Mouse (Mus musculus): ENCODE results near the gene Wipf3.

The Wipf3 gene

DNA sequence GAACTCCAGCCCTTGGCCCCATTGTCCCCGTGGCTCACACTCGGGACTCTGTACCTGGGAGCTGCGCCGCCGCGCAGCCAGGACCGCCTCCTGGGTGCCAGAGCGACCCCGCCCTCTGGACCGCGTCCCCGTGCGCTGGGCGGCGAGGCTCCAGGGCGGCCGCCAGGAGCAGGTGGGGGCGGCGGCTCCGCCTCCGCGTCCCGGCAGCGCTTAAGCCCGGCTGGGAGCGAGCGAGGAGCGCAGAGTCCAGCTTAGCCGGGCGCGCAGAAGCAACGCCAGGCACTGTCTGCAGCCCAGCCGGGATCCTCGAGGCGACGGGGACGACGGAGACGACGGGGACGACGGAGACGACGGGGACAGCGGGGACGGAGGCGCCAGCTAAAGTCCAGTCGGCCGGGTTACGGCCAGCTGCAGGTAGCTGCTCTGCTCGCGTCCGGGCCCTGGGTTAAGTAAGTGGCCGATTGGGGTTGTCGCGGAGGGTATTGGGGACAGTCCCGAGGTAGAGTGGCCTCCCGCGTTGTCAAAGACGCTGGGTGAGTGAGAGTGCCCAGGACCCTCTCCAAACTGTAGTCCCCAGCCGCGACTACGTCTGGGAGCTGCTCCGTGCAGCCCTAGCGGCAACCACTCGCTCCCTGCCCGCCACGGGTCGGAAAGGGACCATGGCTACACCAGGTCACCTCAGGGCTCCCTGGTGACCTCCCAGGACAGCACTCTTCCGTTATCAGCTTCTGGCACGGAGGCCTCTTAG lies at the start of gene Wipf3:
TSS of gene Wipf3 (plus strand) at position 157 of the 748 bp plus-strand sequence.
- peak; percentile 75 for DNase-seq

DNA sequence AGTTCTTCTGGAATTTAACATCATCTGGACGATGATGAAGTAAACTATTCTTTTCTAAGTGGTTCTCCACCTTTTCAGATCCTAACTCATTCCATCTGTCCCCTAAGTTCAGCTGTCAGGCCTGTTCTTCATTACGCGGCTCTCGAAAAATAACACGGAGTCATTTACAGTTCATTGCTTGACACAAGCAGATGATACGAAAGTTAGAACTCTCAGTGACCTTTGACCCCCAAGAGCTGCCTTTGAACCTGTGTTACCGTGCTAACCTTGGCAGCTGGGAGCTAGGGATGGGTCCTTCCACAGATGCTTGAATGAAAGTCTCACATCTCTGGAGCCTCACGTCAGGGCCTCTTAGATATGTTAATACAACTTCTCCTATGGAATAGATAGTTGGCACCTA lies 46.8 kb upstream of the Wipf3 start:
- DNase-seq, result no peak

DNA sequence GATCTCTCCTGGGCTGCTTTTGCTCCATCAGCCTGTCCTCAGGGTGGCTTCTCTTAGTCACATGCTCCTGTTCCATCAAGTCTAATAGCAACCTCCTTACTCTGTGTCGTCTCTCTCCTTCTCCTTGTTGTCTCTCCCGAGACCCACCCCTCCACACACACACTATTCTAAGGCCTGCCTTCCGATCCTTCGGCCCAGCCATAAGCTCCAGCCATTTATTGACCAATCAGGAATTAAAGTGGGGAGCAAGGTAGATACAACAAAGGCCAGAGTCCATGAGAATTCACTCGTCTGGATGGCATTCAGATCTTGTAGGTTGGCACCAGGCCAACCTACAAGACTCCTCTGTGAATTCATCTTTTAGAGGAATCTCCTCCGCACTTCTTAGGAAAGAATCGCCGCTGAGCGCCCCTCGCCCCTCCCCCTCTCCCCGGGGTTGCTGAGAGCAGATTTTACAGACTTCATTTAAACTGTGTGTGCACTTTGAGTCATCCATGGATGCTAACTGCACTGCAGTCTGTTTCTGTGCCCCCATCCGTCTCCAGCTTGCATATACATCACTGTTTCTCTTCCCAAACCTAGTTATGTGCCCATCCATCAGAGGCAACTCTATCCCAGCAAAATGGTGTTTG lies 45.4 kb upstream of the Wipf3 start:
- DNase-seq, result no peak

DNA sequence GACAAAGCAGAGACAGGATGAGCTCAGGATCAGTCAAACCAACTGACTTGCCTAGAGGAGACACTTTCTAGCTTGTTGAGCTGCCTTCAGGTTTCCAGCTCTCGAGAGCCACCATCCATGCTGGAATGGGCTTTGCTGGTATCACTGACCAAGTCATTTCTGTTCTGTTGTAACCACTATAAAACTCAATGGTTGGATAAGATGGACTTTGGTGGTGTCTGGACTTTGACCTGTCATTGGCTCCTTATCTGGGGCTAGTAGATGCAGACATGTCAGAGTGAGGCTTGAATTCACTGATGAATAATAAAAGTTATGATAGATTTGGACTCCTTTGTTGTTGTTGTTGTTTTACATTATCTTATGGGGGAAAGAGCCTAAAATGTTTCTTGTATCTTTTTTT lies 44.6 kb upstream of the Wipf3 start:
- DNase-seq, result no peak

DNA sequence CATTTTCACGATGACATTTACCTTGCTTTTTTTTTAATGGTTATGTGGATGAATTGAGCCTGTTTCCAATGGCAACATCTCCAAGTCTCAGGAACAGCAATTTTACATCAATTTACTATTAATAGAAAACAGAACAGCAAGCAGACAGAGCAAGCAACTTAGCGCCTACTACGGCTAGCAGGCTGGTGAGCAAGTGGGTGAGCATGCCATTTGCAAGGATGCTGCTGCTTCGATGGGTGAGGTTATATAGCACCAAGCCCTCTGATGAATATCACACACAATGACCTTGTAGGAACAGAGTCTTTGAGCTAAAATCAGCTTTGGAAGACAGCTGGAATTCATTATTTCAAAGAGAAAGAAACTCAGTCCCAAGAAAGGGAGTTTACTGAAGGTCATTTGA lies 43.0 kb upstream of the Wipf3 start:
- DNase-seq, result no peak

DNA sequence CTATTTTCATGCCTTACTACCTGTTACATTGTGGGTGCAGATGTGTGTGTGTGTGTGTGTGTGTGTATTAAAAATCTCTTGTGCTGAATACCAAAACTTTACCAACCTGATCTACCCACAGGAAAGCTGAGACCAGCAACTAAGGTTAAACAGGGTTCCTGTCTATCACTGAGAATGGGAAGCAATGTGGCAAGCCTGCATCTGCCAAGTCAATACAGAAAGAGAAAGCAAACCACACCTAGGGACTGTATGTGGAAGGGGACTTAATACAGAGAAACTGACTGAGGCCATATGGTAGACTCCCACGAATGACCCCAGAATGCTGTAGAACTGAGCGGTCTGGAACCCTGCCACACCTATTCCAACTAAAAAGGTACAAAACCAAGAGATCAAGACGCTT lies 42.4 kb upstream of the Wipf3 start:
- DNase-seq, result no peak

DNA sequence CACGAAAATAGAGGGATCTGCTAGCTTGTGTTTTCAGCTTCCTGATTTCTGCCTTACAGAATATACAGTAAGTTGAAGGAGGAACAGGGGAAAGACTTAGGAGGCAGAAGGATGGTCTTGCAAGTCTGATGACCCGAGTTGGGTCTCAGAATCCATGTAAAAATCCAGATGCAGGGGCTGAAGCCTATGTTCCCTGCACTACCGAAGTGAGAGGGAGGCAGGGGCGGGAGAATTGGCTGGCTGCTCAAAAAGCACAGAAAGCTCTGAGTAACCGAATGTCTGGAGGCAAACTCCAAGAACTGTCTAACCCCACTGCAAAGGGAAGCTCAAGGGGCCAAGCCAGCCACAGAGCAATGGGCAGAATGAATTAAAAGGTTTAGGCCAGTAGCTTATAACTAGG lies 41.7 kb upstream of the Wipf3 start:
- no peak for DNase-seq

DNA sequence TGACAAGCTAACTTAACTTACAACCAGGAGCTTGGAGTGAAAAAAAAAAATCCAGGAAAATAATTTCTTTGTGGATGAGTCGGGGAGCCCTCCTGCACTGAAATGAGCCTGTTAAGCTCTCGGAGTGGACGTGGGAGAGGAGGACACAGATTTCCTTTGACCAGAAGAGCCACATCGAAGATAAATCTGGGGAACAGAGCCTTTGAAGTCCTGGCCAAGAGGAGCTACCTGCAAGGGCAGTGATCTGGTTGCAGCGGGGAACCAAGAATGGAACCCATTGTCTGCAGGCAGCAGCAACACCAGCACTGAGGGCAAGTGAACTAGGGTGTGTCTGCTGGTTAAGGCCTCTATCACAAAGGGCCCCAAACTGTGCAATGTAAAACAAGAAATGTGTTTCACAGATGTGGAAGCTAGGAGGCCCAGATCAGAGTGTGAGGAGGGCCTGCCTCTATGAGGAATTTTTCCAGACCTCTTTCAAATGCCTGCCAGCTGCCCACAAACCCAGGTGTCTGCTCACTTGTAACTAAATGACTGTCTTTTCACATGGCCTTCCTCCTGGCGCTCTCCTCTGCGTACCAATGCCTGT lies 40.6 kb upstream of the Wipf3 start:
- DNase-seq, result no peak

DNA sequence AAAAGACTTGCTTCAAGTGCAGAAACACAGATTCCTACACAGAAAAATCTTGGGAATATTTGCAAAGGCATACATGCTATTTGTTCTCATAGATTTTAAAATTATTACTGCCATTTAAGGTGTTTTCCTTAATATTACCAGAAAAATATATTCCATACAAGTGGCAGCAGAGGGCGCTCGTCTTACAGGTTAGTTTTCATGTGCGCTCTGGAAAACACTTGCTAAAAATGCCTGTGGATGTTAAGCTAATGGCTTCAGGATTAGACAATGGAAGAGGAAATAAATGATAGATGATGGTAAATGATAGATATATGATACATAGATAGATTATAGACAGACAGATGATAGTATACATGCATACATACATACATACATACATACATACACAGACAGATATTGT lies 37.6 kb upstream of the Wipf3 start:
- DNase-seq, result peak; percentile 76

DNA sequence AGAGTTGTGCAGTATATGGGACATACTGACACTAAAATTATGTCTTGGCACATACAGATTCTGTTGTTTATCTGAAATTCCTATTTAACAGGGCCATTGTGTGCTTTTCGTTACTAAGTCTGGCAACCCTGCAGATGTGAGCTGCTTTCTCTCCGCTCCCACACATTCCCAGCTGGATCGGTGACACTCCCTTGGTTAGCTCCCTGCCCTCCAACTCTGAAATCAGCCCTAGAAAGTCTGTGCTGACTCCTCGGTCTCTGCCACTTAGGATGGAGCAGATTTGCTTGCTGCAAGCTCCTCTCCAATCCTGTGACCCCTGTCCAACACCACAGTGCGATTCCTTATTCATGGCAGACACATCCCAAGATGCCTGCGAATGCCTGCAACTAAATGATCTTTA lies 35.5 kb upstream of the Wipf3 start:
- DNase-seq, result no peak

DNA sequence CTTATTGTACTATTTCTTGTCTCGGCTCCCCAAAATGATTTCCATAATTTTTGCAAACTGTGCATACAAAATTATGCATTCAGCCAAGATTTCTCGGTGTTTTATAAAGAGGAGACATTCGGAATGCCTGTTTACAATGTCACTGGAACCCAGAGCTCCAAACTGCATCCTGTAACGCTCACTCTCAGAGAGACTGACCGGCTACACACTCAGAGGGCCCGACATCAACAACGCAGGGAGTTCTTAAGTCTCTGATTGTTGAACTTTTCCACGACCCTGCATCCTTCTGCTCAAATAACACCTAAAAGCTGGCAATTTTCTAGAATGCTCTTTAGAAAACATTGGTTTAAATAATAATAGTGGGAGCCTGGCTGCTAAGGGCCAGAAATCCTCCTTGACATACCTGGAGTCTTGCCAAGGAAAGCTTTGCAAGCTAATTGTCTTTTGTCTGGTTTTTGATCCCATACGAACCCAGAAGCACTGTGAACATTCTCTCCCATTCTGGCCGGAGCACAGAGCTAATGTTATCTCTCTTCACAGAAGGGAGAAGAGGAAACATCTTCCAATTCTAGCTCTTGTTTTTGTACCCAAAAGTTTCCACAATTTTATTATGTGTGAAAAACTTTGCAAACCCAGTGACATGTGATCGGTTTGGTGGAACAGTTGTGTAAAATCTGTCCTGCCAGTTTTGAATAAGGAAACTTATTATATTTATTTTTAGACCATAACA lies 30.0 kb upstream of the Wipf3 start:
- peak; percentile 17 for DNase-seq

DNA sequence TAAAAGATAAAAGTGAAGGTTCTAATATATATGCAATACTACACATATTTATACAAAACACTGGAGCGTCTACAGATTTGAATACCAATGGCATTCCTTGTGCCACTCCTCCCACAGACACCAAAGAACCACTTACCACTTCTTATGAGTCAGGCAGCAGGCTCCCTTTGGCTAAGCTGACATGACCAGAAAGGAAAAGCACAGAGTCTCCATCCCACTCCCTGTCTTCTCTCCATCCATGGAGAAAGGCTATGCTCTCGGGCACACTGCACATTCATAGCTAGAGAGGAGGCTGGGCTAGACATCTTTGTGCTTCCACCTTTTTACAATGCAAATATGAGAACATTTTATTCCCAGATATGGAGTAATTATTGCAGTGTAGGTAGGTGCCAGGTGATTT lies 27.9 kb upstream of the Wipf3 start:
- no peak for DNase-seq

DNA sequence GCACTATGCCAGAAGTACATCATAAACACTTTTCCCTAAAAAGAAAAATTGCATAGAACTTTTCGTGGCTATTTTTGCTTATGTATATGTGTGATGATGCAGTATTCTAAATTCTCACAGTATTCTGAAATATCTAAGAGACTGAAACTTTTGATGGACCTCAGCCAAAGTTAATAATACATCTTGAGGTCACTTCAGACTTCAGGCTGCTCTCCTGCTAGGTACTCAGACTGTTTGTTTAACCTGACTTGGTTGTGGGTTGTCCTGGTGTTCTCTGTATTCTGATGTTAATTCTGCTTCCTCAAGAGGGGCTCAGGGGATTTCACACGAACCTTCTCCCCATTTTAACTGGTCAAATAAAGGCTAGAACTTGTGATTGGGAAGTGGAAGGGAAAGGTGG lies 24.5 kb upstream of the Wipf3 start:
- no peak for DNase-seq

DNA sequence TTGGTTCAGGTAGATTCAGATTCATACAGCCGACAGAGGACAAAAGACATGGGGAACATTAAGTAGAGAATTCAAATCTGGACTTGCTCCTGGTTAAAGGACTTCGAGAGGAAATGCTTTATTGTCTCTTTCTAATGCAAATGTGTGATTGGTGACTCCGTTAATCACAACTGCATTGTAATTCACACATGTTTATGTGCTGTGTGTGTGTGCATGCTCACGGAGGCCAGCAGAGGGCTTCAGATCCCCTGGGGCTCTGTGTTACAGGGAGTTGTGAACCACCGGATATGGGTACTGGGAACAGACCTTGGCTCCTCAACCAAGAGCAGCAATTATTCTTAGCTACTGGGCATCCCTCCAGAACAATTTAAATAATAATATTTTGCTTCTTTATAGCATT lies 23.3 kb upstream of the Wipf3 start:
- DNase-seq, result no peak

DNA sequence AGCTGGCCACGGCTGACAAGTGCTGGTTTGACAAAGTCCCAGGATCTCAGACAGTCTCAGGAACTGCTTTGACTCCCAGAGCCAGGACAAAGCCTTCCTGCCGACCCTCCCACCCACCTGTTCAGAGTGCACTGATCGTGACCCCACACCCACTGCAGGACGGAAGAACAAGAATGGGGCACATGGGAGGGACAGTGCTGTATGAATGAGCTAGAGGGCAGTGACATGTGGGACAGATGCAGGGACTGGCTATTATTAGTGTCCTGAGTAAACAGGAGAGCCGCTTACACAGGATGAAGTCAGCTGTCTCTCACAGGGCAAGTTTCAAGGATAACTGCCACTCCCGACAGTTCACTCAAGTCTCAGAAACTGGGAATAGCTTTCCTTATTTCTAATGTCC lies 20.1 kb upstream of the Wipf3 start:
- no peak for DNase-seq

DNA sequence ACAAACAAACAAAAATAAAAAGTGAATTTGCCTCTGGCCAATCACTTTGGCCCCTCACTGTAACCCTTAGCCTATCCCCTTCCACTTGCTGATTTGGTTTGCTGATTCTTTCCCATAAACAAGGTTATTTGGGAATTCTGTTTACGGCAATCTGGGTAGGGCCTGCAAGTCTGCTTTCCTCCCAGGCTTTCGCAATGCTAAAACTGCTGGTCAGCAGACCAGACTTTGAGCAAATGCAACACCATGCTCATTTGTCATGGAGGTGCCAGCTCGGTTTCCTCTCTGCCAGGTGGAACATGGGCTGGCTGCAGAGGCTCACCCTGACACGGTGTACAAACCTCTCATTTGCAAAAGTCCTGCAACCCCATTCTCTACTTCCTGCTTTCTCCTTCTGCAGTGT lies 19.0 kb upstream of the Wipf3 start:
- no peak for DNase-seq

DNA sequence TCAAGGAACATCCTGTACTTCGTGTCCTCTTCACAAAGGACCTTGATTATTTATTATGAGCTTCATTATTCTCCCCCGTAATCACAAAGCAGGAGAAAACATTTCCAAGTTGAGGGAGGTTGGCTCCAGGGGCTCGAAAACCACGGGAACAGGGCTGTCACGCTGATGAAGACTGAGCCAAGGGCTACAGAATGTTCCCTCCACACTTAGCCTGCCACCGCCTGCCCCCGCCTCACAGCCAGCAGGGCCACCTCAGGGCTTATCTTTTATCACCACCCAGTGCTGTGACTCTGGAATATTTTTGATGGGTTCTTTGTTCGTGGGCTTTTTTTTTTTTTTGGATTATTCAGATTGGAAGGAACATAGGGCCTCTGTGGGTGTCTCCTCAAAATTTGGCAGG lies 17.8 kb upstream of the Wipf3 start:
- no peak for DNase-seq

DNA sequence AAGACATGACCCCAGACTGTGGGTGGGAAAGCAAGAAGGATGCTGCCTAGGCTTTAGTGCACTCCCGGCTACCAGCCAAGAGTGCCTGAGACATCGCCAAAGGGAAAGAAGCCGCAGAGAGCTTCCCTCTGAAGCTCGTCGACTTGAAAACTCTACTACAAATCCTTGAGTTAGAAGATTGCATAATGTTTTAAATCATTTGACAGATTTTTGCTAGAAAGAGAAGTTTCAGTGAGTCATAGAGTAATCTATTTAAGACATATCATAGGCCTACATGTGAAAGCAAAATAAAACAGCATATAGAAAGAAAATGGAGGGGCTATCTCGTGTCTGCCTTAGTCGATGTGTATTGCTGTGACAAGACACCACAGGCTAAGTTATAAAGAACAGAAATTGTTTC lies 16.5 kb upstream of the Wipf3 start:
- no peak for DNase-seq

DNA sequence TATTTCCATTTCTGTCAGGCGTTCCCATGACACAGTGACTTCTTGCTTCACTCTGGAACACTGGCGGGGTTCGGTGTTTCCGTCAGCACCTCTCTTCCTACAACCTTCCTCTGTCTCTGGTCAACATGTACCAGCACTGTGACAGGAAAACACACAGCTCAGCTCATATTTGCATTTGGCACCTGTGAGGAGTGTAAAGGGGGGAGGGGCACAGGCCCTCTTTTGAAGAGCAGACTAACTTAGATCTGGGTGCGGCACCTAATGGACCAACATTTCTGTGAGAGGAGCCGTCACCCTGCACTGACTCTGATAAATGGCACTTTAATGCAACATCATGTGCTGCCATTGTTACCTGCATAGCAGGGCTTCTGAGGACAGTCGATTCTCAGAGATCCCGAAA lies 4.2 kb upstream of the Wipf3 start:
- no peak for DNase-seq

DNA sequence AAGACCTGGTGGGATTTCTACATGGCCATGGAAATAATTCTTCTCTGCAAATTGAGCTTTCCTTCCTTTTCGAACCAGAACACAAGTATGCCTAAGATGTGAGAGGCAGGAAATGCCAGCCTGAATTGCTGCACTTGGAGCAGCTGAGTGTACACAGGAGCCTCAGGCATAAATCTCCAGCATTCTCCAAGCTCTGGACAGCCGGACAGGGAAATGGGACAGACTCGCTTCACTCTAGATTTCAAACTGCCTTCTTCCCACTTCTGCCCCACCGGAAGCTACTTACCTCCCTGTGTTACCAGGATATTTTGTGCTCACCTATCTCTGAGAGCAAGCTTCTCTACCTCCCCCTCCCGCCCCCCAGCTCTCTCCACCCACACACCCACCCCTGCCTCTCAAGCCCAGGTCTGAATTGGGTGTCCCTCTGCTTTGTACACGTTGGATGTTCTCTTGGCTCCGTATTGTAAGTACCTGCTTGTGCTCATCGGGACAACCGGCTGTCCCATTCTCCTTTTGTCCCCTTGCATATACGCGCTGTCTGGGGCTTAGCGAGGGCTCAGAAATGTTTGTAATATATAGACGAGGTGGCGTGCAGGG lies 455 bp upstream of the Wipf3 start:
- DNase-seq, result no peak

DNA sequence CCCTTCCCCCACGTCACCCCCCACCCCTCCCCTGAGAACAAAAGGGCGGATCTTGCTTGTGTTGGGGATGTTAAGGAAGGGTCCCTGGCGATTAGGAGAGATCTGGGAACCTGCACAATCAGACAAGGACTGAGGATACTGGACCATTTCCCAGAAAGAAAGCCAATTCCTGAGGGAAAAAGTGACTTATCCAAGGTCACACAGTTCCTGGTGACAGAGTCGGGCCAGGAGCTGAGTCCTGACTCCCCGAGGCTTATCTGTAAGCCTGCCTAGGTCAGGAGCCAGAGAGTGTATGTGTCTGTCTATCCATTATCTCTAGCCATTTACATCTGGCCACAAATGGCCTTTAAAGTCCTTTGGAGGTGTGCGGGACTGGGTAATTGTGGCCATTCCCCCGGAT lies 818 bp downstream of the Wipf3 start:
- no peak for DNase-seq

DNA sequence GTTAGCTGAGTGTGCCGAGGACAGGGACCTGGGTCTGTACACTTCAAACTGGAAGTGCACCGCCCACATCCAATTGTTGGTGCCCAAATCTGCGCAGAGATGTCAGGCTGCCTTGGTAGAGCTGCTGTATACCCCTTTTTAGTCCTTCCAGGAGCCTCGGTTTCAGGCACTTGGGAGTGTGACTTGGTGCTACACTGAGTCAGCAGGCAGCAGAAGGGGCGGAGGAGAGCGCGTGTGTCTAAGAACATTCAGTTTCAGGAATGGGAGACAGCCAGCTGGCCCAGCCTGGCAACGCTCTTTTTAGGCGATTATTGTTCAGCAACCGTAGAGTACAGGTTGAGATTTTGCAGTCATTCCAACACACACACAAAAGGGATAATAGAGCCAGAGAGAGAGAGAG lies 2.4 kb downstream of the Wipf3 start:
- DNase-seq, result peak; percentile 19

DNA sequence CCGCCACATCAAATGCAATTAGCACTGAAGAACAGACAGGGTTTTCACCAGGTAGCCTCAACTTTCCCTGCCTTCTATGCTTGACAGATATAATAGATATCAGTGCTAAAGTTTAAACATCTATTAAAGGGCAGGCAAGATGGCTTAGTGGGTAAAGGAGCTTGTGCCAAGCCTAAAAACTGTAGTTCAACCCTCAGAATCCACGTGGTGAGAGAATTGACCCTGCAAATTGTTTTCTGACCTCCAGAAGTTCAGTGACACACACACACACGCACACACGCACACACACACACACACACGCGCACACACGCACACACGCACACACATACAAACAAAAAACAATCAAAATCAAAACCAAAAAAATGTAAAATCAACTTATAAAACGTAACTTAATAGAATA lies 2.8 kb downstream of the Wipf3 start:
- DNase-seq, result no peak
